Mouse (Mus musculus) T-helper 17 cell (primary cell): ENCODE measurements around the gene AI661453.

Source experiments
- in situ Hi-C, 2 experiments: fragments of 300-600 bp; cut with MboI, MseI; formaldehyde crosslinking; loops; 1 replicate in 1 of 2; 2 replicates in 1 of 2; pipeline ENCODE4 v1.15.1; 2025; ENCODE audit warnings: high pct_unique_total_duplicates in 2 of 2

Gene AI661453

DNA sequence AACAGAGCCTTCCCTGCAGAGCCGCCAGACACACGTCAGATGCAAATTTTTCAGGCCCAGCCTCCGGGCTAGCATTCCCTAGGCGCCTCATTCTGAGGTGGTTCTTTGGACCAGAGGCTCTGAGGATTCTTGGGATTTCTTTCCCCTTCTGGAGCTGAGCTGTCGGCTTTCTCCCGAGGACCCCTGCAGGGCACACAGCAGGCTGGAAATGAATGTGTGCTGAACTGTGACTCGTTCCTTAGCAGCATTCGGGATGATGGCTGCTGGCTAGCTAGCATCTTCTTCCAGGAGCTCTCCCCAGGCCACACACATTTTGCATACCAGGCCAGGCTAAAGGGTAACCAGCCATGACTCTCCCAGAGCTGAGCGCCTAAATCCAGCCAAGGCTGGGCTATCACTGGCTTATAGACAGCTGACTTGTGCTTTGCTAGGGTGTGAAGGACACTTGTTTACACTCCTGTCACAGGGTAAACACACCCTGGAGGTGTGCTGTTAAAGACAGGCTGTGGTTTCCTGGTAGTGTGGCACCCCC, 4.0 kb downstream of the AI661453 start:
- in situ Hi-C loops = no loop called here

GRCm38 (mm10) chr17:47441296-47442051, 5.1 kb downstream of the AI661453 start:
- in situ Hi-C loops = no loop called here

GRCm38 (mm10) chr17:47442271-47442670, 5.9 kb downstream of the AI661453 start:
- in situ Hi-C loops = no loop called here

GRCm38 (mm10) chr17:47444113-47444512, 7.7 kb downstream of the AI661453 start:
- in situ Hi-C loops = no loop called here

GRCm38 (mm10) chr17:47445518-47445917, 9.1 kb downstream of the AI661453 start:
- in situ Hi-C loops = no loop called here

- in situ Hi-C loops = no loop called here
Observed at GRCm38 (mm10) chr17:47446025-47446424, 9.6 kb downstream of the AI661453 start.

DNA sequence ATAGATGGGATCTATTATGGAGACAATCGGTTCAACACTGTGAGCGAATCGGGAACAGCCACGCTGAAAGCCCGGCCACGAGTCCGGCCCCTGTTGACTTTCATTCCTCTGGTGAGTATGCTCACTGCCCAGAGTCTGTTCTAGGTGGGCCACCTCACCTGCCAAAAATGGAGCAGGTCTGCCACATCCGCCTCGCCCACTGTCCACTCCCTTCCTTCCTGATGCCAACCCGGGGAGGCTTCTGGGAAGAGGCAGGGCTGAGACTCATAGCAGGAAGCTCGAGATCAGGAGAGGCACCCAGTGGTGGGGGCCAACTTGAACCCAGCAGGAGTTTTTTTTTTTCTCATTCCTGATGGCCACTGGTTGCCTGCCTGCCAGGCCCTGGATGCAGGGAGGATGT, 10.1 kb downstream of the AI661453 start:
- in situ Hi-C loops = no loop called here

GRCm38 (mm10) chr17:47448523-47449372, 12.3 kb downstream of the AI661453 start:
- in situ Hi-C loops = no loop called here

- in situ Hi-C loops = no loop called here
Observed at GRCm38 (mm10) chr17:47449432-47449831, 13.0 kb downstream of the AI661453 start.

- in situ Hi-C loops = no loop called here
Observed at GRCm38 (mm10) chr17:47450239-47450638, 13.8 kb downstream of the AI661453 start.

GRCm38 (mm10) chr17:47450880-47451565, 14.6 kb downstream of the AI661453 start:
- in situ Hi-C loops = no loop called here

GRCm38 (mm10) chr17:47452886-47453285, 16.5 kb downstream of the AI661453 start:
- in situ Hi-C loops = no loop called here

DNA sequence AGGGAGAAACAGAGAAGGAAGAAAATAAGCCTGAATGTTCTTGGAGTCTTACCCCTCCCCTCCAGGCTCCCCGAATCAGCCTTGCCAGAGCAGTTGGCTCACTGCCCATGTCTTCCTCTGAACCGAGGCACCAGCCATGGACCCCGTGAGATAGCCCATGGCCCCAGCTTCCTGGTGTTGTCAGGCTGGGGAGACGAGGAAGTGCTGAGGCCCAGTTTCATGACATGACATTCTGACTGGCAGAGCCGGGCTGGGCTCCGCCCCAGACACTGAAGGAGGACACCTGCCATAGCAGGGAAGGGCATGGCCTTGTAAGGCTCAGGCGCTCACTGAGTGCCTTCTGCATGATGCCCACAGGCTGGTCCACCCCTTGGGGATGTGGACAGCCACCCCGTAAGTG, 18.3 kb downstream of the AI661453 start:
- in situ Hi-C loops = no loop called here

- in situ Hi-C loops = no loop called here
Observed at GRCm38 (mm10) chr17:47458310-47458709, 21.9 kb downstream of the AI661453 start.

DNA sequence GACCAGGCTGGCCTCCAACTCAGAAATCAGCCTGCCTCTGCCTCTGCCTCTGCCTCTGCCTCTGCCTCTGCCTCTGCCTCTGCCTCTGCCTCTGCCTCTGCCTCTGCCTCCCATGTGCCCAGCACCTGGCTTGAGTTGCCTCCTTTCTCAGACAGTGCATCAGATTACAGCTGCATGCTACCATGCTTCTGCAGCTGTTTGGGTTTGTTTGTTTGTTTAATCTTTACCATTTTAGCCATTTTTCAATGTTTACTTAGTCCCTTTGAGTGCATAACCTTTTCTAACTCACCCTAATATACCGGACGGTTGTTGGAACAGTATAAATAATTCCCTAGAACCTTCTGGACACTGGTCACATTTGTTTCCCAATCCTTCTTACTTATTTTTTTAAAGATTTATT, 22.5 kb downstream of the AI661453 start:
- in situ Hi-C loops = no loop called here

- in situ Hi-C loops = no loop called here
Observed at GRCm38 (mm10) chr17:47459341-47459919, 23.0 kb downstream of the AI661453 start.

GRCm38 (mm10) chr17:47461688-47462087, 25.3 kb downstream of the AI661453 start:
- in situ Hi-C loops = no loop called here

- in situ Hi-C loops = no loop called here
Observed at GRCm38 (mm10) chr17:47462209-47462608, 25.8 kb downstream of the AI661453 start.

DNA sequence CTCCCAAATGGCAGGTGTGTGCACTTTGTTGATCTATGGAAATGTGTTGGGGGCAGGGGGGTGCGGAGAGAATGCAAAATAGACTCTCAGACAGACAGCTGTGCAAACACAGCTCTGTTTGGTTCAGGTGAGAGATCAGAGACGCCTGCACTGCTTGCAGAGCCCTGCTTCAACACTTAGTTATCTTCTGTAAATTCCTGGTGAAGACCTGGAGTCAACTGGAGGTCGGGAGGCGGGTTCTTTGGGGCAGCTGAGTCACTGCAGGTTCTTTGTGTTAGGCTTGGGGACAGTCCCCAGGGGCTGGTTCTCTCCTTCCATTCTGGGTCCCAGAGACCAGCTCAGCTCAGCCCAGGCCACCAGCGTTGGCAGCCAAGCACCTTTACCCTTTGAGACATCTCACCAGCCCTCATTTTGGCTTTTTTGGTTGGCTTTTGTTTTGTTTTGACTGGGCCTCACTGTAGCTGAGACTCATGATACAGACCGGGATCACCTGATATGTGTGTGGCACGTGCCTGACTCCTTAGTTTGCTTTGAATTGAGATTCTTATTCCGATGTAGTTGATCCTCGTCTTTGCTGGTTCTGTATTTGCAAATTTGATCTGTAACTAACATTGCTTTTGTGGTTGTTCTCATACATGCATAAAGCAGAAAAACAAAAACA, 26.4 kb downstream of the AI661453 start:
- in situ Hi-C loops = no loop called here

DNA sequence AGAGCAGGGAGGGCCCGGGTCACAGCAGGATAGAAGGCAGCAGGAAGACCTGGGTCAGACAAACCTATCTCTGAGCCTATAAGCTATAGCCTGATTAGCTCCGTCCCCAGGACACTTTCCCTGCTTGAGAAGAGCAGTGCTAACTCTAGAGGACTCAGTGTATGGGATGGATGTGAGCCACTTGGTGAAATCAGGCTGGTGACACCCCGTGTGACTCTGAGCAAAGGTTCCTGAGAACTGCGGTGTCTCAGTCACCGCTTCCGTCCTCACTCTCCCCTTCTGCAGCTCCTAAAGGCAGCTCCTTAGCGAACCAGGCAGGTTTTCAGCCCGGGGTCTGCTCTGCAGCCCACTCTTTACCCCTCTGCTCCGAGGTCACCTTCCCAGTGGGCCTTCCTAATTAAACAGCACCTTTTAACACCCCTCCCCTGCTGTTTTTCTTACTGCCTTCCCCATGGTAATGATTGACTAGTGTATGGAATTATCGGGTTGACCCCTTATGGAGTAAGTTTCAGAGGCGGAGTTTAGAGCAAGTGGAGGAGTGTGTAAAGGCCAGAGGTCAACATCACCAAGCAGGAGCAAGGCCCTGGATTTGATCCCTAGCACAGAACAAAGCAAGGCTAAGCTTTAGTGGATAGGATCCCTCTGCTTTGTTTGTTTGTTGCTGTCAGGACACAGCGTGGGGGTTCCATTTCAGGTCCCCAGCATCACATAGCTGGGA, 28.0 kb downstream of the AI661453 start:
- in situ Hi-C loops = no loop called here
